Mouse (Mus musculus) E14TG2a.4 (cell line): ENCODE results near the gene Maml3.

Experiments used
- H3K27me3 ChIP-seq: 2 replicates; pipeline ENCODE4 v1.6.1; 2014; ENCODE audit warnings: low read length, control low read depth; ENCODE audit not compliant: insufficient read depth
- H3K36me3 ChIP-seq: 2 replicates; pipeline ENCODE4 v1.6.1; 2014; ENCODE audit warnings: low read length, control low read depth; ENCODE audit not compliant: insufficient read depth
- H3K4me1 ChIP-seq: replicated peaks from 2 replicates; pipeline ENCODE4 v1.6.1; 2014; ENCODE audit warnings: low read depth, low read length, control low read depth
- H3K4me3 ChIP-seq: replicated peaks from 2 replicates; pipeline ENCODE4 v1.5.1; 2014; ENCODE audit warnings: mild to moderate bottlenecking, low read length
- H3K9me3 ChIP-seq: 2 replicates; pipeline ENCODE4 v1.6.1; 2014; ENCODE audit warnings: low read length, control low read depth
- CTCF ChIP-seq: conservative IDR thresholded peaks from 2 replicates; pipeline ENCODE4 v1.5.1; 2014; ENCODE audit warnings: low read length
- NANOG ChIP-seq: IDR thresholded peaks from 2 replicates; pipeline ENCODE4 v1.6.1; 2014; ENCODE audit warnings: borderline replicate concordance, low read length, mixed read lengths
- POU5F1 ChIP-seq: IDR thresholded peaks from 2 replicates; pipeline ENCODE4 v1.6.1; 2014; ENCODE audit warnings: low read length, borderline replicate concordance

The Maml3 gene

DNA sequence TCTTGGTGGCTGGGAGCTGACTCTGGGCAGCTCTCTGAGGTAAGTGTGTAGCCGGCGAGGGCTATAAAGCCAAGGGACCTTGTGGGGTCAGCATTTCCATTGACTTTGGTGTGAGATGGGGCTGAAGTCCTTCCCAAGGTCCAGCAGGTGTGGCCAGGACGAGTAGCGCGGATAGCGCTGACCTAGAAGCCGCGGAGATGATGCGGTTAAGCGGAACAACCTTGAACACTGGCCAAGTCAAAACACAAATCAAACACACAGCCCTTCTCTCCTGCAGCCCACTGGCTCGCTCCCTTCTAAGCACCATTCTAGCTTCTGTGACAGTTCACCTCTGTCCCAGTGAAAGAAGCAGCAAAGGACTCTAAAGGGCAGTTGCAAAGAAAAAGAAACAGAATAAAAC, 225.7 kb downstream of the Maml3 start:
- no peaks in the 10 kb centered on the region for H3K36me3 ChIP-seq
- TF ChIP-seq POU5F1, result no peak
- TF ChIP-seq NANOG, result no peak
- no peak for TF ChIP-seq CTCF
- peaks cover 4% of the 10 kb centered on the region; the same call in 1 of the 2 replicates for H3K4me1 ChIP-seq
- peaks cover 21% of the 10 kb centered on the region for H3K27me3 ChIP-seq
- H3K9me3 ChIP-seq, result no peaks in the 10 kb centered on the region
- H3K4me3 ChIP-seq, result no peak overlapping the region

DNA sequence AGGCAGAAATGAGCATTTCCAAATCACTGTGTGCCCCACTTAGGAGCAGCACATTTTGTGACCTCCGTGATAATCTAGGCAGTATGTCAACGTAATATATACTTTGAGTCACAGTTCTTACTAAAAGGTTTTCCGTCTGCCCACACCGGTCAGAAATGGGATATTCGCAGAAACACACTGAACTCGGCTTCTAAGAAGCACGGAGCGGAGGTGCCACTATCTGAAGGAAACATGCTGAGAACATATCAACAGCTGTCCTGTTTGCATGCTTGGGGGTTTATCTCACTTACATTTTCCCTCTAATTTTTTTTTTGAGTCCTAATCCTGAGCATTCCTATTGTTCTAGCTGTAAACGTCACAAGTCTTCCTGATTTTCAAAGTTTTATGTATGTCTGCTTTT, 226.3 kb downstream of the Maml3 start:
- Histone ChIP-seq H3K27me3 (peaks cover 21% of the 10 kb centered on the region), H3K4me1 (peaks cover 4% of the 10 kb centered on the region; the same call in 1 of the 2 replicates), H3K36me3 (no peaks in the 10 kb centered on the region), H3K4me3 (no peak overlapping the region), H3K9me3 (no peaks in the 10 kb centered on the region)
- no peak for TF ChIP-seq POU5F1
- TF ChIP-seq CTCF, result no peak
- no peak for TF ChIP-seq NANOG

DNA sequence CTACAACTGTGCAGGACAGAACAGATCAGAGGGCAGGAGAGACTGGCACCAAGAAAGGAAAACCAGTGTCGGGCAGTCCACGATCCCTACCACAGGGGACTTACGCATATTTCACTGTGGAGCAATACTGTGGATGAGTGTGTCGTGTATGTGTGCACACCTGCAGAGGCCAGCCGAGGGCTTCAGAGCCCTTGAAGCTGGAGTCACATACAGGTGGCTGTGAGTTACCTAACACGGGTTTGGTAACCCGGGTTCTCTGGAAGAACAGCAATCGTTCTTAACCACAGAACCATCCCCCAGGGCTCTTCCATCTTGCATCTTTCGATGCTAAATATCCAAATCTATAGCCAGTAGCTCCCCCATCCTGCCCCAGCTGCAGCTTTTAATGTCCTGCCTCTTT, 228.1 kb downstream of the Maml3 start:
- Histone ChIP-seq H3K27me3 (peaks cover 16% of the 10 kb centered on the region), H3K4me1 (no peaks in the 10 kb centered on the region), H3K4me3 (no peak overlapping the region), H3K9me3 (no peaks in the 10 kb centered on the region), H3K36me3 (no peaks in the 10 kb centered on the region)
- TF ChIP-seq CTCF, result no peak
- TF ChIP-seq POU5F1, result no peak

DNA sequence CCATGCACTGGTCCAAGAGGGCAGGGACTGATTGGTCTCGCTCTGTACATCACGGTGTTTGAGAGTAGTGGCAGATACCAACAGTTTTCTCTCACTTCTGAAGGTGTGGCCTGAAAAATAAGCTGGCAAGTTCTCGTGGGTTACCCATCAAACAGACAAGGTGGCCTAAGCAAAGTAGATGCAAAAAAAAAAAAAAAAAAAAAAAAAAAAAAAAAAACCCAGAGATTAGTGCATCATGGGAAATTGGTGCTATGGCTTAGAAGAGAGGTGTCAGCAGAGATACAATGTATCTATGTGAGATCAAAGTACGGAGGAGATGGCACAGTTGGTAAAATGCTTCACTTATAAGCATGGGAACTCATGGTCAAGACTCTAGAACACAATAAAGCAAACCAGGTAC, 229.2 kb downstream of the Maml3 start:
- H3K4me1 ChIP-seq, result no peaks in the 10 kb centered on the region
- H3K27me3 ChIP-seq, result peaks cover 10% of the 10 kb centered on the region; the same call in 1 of the 2 replicates
- H3K9me3 ChIP-seq, result no peaks in the 10 kb centered on the region
- no peak overlapping the region for H3K4me3 ChIP-seq
- no peak for TF ChIP-seq CTCF
- TF ChIP-seq POU5F1, result no peak
- TF ChIP-seq NANOG, result no peak
- no peaks in the 10 kb centered on the region for H3K36me3 ChIP-seq

DNA sequence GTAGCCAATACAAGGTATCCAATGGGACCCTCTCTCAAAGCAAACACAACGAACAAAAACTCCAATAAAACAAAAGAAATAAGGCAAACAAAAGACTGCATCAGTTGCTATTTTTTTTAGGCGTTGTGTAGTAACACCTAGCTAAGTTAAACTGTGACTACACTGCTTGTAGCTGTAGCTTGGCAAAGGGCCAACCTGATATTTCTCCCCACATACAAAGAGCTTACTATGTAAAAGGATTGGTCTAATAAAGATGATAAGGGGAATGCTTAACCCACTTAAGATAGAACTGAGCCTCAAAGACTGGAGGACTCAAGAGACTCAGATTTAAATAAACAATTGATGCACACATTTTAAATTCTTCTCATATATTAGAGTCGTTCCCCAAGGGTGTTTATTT, 230.6 kb downstream of the Maml3 start:
- no peaks in the 10 kb centered on the region for H3K4me1 ChIP-seq
- no peaks in the 10 kb centered on the region for H3K9me3 ChIP-seq
- H3K36me3 ChIP-seq, result no peaks in the 10 kb centered on the region
- no peak overlapping the region for H3K4me3 ChIP-seq
- TF ChIP-seq CTCF (no peak), POU5F1 (no peak), NANOG (no peak)
- H3K27me3 ChIP-seq, result peaks cover 5% of the 10 kb centered on the region; the same call in 1 of the 2 replicates

DNA sequence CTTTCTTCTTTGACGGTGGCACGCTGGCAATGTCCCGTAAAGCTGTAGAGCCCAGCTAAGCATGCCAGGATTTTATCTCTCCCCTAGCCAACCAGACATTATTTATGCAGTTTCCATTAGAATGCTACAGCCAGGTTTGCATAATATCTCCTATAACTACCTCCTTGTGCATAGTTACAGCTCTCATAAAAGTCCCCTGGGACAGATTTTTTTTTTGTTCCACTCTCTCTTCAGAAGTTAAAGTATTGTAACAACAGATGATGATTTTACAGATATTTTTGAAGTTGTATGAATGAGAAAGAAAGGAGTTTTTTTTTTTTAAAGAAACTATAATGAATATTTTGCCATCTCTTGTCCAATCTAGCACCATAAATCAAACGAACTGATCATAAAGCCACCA, 232.1 kb downstream of the Maml3 start:
- Histone ChIP-seq H3K27me3 (peaks cover 5% of the 10 kb centered on the region; the same call in 1 of the 2 replicates), H3K9me3 (no peaks in the 10 kb centered on the region)
- TF ChIP-seq NANOG (no peak), CTCF (no peak), POU5F1 (no peak)

DNA sequence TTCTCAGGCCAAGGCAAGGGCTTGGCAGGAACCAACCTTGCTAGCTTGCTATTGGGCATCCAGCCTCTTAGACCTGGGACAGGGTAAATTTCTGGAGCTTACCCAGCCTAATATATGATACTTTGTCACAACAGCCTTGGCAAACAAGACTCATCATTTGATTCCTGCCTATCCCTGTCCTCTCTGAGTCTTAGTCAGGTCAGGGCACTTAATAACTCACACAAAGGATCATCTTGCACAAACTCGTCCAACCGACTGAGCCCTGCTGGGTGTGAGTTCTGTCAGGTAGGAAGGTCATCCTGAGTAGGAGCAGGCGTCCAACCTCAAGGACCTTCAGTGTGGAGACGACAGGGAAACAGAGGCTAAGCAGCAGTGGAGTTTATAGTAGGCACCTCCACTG, 233.5 kb downstream of the Maml3 start:
- Histone ChIP-seq H3K4me1 (no peaks in the 10 kb centered on the region), H3K27me3 (no peaks in the 10 kb centered on the region), H3K9me3 (no peaks in the 10 kb centered on the region), H3K4me3 (no peak overlapping the region), H3K36me3 (no peaks in the 10 kb centered on the region)
- no peak for TF ChIP-seq CTCF
- TF ChIP-seq POU5F1, result no peak
- no peak for TF ChIP-seq NANOG

More for the DNA sequence above, 232.1 kb downstream of the Maml3 start:
- Histone ChIP-seq H3K36me3 (no peaks in the 10 kb centered on the region), H3K4me1 (no peaks in the 10 kb centered on the region), H3K4me3 (no peak overlapping the region)

DNA sequence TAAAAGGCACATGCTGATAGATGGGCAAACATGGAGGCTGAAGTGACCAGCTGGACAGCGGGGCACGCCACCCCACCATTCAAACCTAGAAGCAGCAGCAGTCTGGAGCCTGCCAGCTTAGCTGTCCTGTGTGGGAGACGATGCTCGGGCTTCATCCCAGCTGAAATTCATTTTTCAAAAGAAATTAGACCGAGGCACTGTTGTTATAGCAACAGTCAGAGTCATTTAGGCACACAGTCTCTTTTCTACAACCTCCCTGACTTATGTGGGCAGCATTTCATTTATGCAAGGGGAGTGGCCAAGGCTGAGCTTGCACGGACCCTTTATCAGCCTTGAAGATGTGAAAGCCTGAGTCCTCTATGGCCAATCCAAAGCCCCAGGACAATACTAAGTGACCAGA, 234.9 kb downstream of the Maml3 start:
- H3K4me1 ChIP-seq, result no peaks in the 10 kb centered on the region
- no peak for TF ChIP-seq CTCF
- no peak for TF ChIP-seq POU5F1
- no peak for TF ChIP-seq NANOG
- no peaks in the 10 kb centered on the region for H3K36me3 ChIP-seq
- H3K4me3 ChIP-seq, result no peak overlapping the region
- no peaks in the 10 kb centered on the region for H3K9me3 ChIP-seq
- H3K27me3 ChIP-seq, result no peaks in the 10 kb centered on the region

DNA sequence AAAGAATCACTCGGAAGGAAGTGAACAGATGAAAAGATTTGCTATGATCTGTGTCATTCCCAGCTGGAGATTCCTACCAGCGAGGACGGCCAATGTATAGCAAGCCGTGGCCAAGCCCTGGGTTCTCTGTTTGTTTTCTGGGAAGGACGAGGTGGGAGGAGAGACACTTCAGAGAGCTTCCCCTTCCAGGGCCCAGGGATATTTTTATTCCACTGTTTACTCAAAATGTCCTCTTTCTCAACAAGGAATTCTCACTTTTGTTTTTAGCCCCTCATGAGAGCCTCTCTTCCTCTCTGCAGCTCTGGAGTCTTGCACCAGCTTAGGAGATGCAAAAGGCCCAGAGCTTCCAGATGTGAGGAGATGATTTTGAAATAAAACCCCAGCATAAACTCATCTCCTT, 236.0 kb downstream of the Maml3 start:
- Histone ChIP-seq H3K4me1 (no peaks in the 10 kb centered on the region), H3K36me3 (no peaks in the 10 kb centered on the region), H3K9me3 (no peaks in the 10 kb centered on the region), H3K4me3 (no peak overlapping the region), H3K27me3 (no peaks in the 10 kb centered on the region)
- TF ChIP-seq NANOG, result no peak
- no peak for TF ChIP-seq CTCF
- TF ChIP-seq POU5F1, result no peak
